Mouse (Mus musculus): ENCODE results near the gene L3mbtl4.

Gene L3mbtl4
- long read RNA-seq, experiment 1 = 0 reads
- long read RNA-seq, experiment 2 = 0 reads

DNA sequence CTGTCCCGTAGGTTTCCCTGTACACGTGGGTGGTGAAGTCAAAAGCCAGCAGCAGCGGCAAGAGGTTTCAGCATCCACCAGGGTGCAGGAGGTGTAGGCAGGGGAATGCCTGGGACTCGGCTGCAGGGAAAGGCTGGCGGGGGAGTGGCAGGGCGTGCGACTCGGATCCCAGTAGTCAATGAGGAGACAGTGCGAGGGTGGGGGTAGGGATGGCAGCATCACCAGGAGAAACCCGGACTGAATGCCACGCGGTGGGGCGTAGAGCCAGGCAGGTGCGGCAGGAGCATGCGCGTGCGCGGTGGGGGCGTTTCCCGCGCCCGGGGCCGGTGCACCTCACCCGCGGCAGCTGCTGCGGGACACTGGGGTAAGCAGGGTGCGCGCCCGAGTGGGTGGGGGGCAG, at the start of gene L3mbtl4:
Gene L3mbtl4 (plus strand): TSS at position 271 of the 400 bp plus-strand sequence.
- intact Hi-C loops (cut with DNase I) = no loop called here

DNA sequence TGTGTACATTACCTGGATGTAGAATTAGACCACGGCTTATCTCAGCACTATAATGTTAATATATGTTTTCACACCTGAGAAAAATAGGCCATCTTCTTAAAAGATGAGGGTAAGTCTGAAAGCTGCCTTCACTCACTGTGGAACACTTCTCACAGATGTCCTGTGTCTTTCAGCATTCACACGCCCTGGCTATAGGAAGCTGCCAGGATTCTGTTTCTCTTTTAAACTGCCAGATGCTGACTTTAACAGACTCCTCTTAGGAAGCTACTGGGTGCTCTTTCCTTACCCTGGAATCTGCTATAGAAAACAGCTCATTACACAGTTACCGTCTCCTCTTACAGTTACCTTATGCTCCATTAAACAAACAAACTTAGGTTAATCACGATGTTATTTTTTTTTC, 43.1 kb upstream of the L3mbtl4 start:
- intact Hi-C loops (cut with DNase I) = no loop called here

DNA sequence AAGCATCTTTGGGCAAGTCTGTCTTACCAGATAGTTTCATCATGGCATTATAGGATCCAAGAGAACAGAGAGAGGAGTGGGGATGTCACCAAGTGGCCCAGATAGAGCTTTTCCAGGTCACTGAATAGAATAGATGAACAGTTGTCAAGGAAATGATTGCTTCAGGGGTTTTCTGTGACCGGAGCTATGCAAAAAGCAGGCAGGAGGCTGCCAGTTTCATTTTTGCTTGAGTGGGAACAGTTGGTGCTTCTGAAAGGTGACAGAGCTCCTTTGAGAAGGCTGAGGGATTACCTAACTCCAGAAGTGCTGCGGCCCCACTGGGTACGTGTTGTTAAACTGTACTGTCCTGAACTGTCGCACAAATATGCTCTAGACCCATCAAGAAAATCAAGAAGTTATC, 38.2 kb upstream of the L3mbtl4 start:
- intact Hi-C loops (cut with DNase I) = no loop called here

DNA sequence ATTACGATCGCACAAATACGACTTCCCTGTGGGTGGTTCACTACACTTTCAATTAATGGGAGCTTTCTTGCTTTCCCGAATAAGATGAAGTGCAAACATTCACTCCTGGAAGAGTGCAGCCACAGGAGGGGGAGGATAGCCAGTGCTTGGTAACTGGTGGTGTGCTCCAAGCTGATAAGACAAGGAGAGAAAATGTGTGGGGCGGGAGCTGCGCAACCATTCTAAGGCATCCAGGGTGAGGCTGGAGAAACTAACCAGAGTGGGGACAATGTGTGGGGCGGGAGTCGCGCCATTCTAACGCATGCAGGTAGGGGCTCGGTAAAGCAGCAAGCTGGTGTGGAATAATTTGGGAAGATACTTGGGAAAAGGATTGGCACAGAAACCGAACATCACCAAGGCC, 36.6 kb upstream of the L3mbtl4 start:
- intact Hi-C loops (cut with DNase I) = no loop called here

DNA sequence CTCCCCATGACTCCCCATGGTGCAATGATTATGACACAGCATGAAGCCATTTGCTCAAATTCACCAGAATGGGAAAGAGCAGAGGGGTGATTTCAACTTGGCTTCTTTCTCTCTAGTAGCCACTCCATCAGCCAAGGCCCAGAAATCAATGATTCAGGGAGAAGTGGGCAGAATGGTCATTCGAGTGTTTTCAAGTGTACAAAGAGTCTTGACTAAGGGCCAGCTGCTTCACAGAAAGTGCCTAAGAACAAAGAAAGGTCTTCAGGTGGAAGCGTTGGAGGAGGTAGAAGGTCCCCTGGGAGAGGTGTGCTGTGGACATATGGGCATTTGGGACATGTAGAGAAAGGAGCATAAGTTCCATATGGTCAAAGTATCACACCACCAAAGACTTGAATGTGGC, 33.4 kb upstream of the L3mbtl4 start:
- intact Hi-C loops (cut with DNase I) = no loop called here

DNA sequence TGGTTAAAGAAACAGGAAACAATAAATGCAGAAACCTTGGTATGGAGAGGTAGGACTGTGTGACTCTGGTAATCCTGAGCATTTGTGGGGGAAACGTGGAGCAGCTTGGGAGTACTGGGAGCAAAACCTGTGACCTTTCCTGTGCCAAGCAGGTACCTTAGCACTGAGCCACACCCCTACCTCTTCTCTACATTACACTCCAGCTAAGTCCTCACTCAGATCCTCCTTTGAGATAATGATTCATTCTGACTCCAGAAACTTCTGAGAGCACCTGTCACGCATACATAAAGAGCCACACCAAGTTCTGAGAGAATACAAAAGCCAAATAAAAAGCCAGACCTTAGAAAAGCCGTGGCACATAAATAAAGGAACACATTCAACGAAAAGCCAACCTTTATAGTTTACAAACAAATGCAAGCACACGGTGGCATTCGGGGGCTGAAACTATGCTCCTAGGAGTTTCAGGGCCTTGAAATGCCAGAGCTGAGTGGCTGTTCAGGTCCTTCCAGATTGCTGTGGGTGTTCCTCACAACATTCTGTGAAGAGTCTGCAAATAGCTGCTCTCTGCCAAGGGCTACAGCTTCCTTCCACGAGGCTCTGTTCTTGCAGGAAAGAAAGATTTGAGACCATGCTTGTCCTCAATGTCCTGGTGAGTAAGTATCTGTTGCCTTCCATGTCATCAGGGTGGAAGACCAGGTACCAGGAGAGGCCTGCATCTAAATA, 8.6 kb upstream of the L3mbtl4 start:
- intact Hi-C loops (cut with DNase I) = loop anchor here (5.0 kb wide), 1 partner anchor 78 kb away; no protein-coding TSS in a partner anchor

DNA sequence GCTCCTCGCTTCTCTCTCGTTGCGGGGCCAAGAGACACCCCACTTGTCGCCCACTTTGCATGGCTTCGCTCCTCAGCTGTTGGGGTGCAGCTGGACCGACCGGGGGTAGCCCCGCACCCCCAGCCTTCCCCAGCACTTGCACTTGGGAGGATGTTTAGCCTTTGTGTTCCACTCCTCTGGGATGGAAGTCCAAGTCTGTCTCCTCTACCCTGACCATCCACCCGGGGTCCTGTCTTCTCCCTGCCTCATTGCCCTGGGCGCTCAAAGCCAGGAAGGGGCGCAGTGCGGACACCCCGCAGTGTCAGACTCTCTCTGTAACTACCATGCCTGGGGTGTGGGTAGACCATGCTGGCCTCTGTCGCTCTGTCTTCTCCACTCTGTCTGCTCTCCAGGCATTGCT, 357 bp downstream of the L3mbtl4 start:
- intact Hi-C loops (cut with DNase I) = no loop called here

DNA sequence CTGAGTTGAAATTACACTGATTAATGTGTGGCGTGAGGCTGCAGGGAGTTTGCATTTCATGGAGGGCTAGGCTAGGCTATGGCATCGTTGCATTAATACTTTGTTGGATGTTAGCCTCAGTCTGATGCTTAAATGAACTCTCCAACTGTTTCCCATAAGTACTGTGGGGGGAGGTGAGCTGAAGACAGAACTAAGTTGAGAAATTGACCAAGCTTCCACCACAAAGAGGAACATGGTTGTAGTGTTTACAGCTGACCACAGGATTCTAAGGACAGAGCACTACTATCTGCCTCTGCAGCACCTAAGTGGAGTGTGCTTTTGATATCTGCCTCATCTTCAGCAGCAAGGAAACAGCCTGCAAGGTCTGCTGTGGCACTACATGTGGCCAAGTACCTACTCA, 1.5 kb downstream of the L3mbtl4 start:
- intact Hi-C loops (cut with DNase I) = no loop called here

DNA sequence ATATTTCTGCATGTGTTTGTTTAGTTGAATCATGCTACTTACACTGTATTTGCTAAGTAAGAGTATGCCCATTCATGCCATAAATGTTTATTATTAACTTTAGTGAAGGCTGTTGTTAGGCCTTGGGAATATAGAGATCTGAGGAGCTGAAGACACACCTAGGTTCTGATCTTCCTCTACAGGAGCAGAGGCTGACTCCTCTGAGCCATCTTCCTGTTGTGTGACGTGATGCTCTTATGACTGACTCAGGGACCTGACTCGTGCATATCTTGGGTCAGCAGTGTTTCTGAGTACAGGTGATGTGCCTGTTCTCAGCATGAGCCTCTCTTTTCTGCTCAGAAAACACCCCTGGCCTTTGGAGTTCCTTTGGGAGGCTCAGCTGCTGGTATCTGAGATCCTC, 7.3 kb downstream of the L3mbtl4 start:
- intact Hi-C loops (cut with DNase I) = no loop called here

DNA sequence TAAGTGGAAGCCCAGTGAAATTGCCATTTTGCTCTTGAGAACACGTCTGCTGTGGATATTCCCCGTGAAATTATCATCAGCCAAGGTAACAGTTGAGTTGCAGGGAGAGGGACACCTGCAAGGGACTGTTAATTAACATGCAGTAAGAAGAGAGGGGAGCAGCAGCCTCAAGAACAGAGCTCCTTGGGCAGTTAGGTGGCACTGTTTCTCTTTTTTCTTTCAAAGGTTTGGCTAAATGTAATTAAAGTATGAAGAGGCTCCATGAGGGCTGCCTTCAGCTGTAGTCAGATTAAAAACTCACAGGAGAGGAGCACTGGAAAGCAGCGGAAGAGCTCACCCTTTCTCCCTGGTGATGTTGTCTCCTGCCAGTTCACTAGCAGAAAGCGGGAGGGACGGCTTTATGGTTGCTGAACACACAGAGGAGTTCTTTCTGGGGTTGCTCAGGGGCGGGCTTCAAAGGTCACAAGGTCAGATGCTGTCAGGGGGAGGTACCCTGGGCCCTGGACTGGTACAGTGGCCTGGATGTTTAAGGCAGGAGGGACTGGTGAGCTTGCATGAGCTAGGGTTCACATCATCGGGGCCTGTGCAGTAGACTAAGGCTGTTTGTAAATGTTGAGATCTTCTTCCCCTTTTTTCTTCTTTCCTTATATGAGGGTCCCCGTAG, 11.7 kb downstream of the L3mbtl4 start:
- intact Hi-C loops (cut with DNase I) = loop anchor here (5.0 kb wide), 1 partner anchor 567 kb away; no protein-coding TSS in a partner anchor

DNA sequence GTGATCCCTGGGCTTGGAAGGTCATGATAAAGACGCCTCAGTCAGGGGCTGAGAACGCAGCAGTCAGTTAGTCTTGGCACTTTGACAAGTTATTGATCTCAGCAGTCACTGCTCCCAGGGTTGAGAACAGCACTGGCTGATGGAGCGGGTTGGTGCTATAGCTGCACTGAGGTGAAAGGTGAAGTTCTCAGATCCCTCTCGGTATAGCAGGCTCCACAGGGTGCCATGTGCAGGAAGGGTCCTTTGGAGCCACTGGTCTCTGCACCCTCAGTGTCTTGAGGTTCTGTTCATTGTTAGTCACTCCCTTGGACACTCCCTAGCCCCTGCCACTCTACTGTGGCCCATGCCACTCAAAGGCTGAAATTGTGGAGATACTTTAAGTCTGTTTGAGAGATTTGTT, 14.5 kb downstream of the L3mbtl4 start:
- intact Hi-C loops (cut with DNase I) = loop anchor here (5.0 kb wide), 1 partner anchor 564 kb away; no protein-coding TSS in a partner anchor

DNA sequence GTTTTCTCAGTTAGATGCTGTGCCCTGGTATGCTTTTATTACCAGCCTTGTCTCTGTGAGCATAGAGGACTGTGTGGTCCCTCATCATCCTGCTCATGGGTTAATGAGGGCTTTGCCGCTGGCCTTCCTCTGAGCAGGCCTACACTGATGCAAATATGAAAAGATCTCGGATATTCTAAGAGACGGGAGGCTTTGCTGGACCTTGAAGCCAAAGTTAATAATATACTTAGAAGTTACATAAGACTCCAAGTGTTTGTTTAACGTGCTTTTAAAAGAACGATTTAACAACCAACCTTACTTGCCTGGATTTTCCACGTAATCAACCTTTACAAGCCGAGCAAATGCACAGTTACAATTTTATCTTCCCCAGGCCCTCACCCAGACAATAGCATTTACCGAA, 15.1 kb downstream of the L3mbtl4 start:
- intact Hi-C loops (cut with DNase I) = loop anchor here (5.0 kb wide), 1 partner anchor 564 kb away; no protein-coding TSS in a partner anchor

DNA sequence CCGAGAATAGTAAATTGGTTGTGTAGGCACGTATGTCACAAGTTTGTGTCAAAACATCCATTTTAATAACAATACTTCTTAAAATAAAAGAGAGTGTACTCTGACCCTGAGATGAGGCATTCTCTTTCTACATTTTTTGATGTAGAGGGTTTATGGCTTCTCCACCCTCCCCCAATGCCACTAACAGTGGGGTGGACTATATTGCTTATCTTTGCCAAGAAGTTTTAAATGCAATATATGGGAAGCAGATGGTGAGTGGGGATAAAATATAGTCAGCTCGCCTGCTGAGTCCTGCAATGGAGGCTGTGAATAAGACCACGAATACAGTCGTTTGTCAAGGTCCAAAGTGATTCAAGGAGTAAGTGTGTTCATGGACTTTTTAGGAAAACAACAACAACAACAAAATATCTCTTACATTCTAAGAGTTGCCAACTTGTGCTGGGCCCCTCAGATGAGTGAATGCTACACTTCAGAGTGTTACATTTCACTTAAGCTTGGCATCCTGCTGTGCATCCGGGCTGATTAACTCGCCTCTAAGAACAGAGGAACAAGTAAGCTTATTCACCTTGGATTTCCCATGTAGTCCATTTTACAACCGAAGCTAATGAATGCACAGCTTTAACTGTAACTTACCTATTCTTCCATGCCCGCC, 18.2 kb downstream of the L3mbtl4 start:
- intact Hi-C loops (cut with DNase I) = no loop called here

DNA sequence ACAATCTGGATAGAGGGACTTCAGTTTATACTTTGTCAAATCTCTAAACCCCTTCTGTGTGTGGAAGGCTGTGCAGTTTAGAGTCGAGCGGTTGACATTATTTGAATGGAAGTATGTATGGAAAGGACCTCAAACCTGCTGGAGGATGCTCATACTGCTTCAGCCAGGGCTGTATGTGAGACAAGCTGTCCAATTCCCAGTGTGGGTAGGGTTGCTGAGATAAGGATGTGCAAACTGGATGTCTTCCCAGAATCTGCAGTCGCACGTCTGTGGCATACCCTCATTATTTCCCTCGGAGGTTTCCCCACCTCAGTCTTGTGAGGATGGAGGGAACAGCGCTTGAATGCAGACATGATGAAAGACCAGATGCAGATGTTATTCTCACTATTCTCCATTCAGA, 34.8 kb downstream of the L3mbtl4 start:
- intact Hi-C loops (cut with DNase I) = no loop called here

DNA sequence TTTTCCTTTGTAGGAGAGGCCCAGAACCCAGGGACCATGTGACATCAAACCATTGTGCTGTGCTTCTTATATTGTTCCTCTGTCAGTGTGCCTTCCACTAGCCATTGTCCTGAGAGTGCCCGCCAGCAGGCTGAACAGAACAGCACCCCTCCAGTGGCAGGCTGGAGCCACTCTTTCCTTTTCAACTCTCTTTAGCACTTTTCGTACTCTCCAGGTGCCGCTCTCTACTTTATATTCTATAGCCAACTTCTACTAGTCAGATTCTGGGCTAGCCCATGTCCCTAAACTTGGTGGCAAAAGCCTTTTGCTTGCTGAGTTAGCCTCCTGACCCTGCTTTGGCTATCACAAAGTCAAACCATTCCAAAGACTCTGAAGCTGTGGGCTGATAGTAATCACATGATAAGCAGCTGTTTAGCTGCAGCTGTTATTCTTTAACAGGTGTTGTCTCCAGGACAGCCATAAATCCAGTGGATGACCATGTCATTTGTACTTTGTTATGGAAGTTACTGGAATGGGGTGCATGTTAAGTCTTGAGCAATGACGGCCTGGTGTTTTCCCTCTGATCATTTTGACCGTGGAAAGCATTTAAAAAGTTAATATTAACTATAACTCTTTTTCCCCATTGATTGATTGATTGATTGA, 38.8 kb downstream of the L3mbtl4 start:
- intact Hi-C loops (cut with DNase I) = no loop called here

DNA sequence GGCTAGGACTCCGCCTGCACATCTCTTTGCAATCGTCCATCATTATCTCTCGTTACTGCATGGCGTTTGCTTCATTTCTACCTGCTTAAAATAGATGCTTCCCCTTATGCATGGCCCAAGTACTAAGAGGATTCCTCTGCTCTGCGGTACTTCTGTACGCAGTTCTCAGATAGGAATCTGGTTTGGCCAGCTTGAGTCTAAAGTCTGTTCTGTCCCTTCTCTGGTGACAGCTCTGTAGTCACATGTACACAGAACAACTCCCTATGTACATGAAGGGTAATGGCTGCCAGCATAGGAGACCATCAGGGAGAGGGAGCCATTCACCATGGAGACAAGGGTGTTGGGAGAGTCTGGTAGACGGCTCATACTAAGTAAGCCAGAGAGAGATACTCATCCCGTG, 47.3 kb downstream of the L3mbtl4 start:
- intact Hi-C loops (cut with DNase I) = no loop called here

DNA sequence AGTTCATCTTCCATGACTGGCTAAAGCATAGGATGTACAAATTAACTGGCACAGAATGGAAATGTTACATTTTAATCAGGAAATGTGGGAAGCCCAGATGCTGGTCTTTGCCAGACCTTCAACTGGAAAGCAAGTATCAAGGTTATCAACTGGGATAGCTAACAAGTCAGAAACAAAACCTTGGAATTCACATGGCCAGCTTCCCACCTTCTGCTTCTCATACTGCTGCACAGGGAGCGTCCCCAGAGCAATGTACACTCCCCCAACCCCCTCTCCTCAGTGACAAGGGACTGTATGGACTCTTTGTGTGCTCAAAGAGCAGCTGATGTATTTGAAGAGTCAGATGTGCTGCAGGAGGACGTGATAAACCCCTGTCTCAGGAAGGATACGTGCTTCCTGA, 49.0 kb downstream of the L3mbtl4 start:
- intact Hi-C loops (cut with DNase I) = no loop called here

DNA sequence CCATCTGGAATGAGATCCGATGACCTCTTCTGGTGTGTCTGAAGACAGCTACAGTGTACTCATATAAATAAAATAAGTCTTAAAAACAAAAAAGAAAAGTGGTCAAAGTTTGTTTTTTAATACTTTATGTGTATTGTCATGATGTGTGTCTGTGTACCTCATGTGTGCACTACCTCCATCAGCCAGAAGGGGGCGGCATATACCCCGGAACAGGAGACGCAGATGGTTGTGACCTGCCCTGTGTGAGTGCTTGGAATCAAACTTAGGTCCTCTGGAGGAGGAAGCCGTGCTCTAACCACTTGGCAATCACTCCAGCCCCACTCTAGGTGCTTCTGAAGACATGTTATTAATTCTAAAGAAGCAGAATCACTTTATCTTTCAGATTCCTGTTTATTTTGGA, 58.6 kb downstream of the L3mbtl4 start:
- intact Hi-C loops (cut with DNase I) = no loop called here

DNA sequence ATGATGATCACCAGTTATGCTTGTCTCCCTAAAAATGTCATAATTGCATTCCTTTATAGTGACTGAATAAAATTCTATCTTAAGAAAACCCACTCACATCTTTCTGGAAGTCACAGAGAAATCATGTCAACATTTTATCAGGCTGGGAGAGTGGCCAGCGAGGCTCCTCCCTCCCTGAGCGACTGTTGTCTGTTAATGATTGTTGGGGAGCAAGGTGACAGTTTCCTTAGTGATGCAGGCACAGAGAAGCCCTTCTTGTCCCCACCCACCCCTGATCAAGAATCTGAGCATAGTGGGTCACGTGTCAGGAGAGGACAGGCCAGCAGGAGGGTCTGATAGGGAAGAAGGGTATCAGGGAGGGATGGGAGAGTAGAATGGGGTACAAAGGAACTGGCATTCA, 59.8 kb downstream of the L3mbtl4 start:
- intact Hi-C loops (cut with DNase I) = no loop called here

DNA sequence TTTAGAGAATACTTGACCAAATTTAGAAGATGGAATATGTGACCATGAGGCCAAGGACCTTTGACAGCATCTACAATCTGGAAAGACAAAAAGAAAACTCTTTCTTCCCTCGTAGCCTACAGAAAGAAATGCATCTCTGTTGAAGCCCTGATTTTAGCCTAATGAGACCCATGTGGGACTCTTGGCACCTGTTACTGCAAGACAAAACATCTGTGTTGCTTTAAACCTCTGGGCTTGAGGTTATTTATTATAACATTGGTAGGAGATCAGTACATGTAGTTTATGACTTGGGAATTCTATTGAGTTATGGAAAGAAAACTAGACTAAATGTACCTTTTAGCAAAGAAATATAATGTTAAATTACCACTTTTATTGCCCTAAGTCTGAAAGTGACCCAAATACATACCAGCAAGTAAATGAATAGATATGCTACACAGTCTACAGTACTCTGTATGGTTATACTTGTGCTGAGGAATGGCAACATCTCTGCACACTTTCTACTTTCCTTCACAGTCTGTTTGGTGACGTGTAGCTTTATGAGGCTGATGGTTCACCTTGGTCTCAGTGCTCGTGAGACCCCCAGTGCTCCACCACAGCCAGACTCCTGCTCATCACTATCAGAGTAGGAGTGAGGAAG, 65.4 kb downstream of the L3mbtl4 start:
- intact Hi-C loops (cut with DNase I) = no loop called here

DNA sequence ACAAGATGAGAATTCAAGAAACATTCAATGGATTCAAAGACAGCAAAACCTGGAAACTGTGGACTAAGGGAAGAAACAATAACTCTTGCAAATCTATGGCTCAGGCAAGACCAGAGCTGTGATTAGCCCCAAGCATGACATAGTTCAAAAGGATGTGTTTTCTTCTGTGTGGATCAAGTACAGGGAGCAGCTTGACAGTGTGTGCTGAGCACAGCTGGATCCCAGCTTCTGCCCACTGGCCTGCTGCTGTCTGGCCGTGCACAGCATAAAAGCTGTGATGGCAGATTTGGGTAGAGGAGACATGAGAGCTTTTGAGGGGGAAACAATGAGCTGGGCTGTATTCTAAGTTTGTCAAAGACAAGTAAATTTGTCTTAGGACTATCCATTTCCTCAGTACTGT, 84.1 kb downstream of the L3mbtl4 start:
- intact Hi-C loops (cut with DNase I) = no loop called here
